Mouse (Mus musculus) adrenal gland, postnatal 10 days (tissue): ENCODE measurements around the gene Baiap2. TPM values are rescaled to one million over a fixed set of nuclear protein-coding genes. Genes with fewer than 3 reads are reported as not detected.

ENCODE experiments used
- DNase-seq: peaks from one replicate; pipeline ENCODE4 v3.0.0; 2021; ENCODE audit warnings: mixed read lengths
- long read RNA-seq, 2 experiments: library from polyadenylated mRNA; stranded (forward); transcript quantifications; one replicate each; pipeline ENCODE4 v2.0.0; 2021
- total RNA-seq, 2 experiments: library from RNA; stranded (reverse); gene quantifications; 2 replicates each; pipeline ENCODE4 v1.2.3; 2021

Baiap2 gene
- 10 to 100 TPM; 18.9 to 21.3 TPM for total RNA-seq
- long read RNA-seq, experiment 1, transcript Baiap2-201 (14 exons, 2,394 nt), result major isoform, 11 of 35 reads
- long read RNA-seq, experiment 1, transcript Baiap2-202 (14 exons, 3,518 nt), result minor isoform, 10 of 35 reads
- long read RNA-seq, experiment 1, partial matches to known transcripts, result 9 of 35 reads
- long read RNA-seq, experiment 1, other reads (novel, unspliced or antisense), result 3 of 35 reads
- long read RNA-seq, experiment 2, full-length matches to known transcripts, result 12 of 18 reads
- long read RNA-seq, experiment 2, partial matches to known transcripts, result 3 of 18 reads
- long read RNA-seq, experiment 2, other reads (novel, unspliced or antisense), result 3 of 18 reads

DNA sequence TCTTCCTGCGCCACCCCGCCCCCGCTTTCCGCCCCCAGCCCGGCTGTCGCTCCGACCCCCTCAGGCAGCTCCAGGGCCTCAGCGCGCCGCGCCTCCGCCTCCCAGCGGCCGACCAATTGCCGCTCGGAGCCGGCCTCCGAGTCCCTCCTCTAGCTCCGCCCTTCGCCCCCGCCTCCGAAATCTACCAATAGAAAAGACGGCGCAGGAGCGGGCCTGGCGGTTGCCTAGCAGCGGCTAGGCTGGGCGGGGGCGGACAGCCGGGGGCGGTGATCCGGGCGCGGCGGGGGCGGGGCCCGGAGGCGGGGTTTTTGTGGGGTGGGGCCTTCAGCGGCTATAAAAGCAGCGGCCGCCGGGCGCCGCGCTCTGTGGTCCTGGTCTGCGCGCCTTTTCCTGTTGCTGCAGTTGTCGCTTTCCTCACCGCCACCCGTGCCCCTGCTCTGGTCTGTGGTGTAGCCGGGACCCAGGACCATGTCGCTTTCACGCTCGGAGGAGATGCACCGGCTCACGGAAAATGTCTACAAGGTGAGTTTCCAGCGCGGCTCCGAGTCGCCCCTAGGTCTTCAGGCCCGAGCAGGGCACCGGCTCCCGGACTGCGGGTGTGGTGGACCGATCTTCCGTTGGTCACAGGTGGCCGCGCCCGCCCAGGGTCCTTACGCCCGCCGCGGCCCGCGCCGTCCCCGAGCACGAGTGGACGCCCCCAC lies at the start of gene Baiap2:
Gene Baiap2, plus strand, starts transcription at position 37 of the 701 bp plus-strand sequence.
- DNase-seq, result peak; percentile 100

DNA sequence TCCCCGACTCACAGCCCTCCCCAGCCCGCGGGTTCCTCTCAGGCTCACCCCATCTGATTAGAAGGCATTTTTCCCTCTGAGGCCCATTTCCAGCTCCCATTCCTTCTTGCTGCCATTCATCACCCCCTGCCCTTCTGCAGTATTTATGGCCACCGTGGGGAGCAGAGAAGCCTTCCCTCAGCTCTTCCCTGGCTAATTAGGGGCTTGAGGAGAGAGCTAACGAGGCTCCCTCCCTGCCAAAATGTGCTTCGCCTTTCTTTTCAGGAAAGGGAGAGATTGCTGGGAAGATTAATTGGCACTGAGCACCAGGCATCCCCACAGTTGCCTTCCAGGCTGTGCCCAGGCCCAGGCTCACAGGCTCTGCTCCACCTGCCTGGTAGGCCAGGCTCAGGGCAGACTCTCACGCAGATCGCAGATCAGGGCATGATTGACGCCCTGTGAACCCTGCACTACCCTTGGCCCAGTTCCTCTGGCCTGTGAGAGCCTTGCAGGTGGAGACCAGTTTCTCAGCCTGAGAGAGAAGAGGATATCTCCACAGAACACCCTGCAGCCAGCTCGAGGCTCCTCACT lies 48.8 kb upstream of the Baiap2 start:
- no peak for DNase-seq

DNA sequence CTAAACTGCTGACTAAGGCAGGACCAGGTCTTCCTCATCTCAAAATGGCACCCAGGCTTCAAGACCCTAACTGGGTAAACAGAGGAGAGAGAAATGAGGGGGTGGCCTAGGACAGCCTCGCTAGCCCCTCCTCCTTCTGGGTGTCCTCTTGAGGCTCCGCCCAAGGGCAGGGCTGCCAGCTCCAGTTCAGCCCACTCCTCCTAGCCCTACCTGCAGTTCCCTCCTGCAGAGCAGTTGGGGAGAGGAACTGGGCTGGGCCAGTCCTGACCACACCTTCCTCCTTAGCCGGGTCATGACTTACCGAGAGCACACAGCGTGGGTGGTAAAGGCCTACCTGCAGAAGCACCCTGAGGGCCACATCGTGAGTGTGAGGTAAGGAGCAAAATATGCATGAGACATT lies 47.9 kb upstream of the Baiap2 start:
- DNase-seq, result no peak

DNA sequence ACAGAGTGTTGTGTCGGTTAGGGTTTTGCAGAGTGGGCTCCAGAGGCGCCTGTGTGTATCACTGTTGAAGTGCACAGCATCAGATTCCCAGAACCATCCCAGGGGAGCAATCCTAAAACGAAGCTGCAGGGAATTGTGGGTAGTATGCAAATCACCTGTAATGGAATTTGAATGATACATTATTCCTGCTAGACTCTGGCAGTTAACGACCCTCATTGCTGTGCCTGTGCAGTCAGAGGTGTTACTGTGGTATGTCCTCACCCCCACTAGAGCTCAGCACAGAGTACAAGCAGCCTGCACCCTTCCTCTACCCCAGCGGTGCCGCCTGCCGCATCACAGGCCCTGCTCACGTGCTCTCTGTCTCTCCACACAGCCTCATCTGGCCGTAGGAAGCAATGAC lies 45.5 kb upstream of the Baiap2 start:
- DNase-seq, result no peak

DNA sequence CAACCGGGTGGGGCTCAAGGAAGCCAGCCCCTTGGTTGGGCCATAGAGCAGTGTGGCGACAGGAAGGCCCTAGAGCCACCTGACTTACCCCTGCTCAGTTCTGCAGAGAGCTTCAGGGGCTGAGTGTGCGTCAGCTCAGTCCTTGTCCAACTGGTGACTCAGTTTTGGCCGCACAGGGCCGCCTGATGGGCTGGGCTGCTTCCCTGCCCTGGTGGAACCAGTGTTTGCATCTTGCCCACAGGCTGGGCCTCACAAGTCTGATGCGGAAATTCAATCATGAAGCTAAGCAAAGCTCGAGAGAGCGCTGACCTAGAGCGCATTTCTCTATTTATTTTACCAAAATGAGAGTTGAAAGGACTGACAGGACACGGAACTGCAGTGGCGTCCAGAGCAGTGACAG lies 43.6 kb upstream of the Baiap2 start:
- no peak for DNase-seq

DNA sequence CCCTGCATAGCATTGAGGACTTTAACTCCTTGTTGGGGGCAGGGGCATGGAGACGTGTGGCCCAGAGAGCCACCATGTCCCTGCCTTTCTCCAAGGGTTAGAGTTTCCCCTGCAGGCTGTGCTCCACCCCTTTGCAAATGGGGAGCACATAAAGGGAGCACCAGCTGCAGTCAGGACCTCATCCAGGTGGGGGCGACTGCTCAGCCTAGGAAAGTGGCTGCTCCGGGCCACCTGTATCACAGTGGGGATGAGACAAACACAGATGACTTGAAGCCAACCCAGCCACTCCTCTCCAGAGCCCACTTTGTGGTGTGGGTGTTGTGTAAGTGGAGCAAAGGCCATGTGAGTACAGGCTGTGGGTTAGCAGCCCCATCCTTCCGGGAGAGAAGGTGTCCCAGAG lies 41.4 kb upstream of the Baiap2 start:
- DNase-seq, result no peak

DNA sequence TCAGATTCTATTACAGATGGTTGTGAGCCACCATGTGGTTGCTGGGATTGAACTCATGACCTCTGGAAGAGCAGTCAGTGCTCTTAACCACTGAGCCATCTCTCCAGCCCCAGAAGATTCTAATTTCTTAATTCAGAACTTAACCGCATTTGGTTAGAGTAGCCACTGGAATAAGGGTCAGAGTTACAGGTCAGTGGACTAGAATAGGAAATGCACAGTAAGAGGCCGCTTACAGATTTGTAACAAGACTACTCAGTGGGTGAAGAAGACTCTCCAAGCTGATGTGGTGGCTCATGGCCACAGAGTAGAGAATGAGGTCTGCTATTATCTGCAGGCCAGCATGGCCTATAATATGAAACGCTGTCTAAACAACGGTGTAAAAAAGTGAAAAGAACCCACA lies 39.7 kb upstream of the Baiap2 start:
- no peak for DNase-seq

DNA sequence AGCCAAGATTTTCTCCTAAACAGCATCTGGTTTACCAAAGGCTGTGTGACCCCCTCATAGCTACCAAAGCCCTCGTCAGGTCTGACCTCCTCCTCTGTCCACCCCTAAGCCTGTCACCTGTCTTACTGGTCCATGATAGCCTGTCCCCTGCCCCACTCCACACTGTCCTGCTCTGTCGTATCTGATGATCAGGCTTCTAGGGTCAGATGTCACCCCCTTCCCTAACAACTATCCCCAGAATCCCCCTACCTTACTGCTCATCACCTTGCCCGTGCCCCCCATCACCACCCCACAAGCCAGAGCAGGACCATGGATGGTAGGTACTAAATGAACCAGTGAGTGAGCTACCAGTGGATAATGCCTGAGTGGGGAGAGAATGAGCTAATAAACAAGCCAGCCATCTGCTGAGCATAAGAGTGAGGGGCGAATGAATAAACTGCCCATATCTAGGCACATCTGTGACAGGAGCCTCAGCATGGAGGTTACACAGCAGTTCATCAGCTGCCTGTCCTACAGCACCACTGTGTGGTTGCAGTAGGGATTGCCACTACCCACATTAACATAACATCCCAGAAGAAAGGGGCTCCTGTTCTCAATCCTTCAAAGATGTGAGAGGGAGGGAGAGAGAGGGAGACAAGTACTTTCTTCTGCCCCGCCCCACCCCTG lies 37.8 kb upstream of the Baiap2 start:
- peak; percentile 79 for DNase-seq

DNA sequence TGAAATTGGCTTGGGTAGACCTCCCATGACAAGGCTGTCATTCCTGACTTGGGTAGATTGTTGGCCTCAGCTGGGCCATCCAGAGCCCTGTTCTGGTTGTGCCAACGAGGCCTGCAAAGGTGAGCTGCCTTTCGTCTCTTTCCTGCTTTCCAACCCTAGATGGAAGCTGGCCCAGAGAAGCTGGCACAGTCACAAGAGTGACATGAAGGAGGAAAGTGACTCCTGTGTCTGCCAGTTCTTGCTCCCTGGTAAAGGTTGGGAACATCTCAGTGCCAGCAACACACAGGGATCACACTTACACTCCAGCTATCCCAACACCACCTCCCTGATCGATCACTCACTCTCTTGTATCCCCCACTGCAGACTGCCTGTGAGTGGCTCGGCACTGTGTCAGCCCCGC lies 36.8 kb upstream of the Baiap2 start:
- DNase-seq, result no peak

DNA sequence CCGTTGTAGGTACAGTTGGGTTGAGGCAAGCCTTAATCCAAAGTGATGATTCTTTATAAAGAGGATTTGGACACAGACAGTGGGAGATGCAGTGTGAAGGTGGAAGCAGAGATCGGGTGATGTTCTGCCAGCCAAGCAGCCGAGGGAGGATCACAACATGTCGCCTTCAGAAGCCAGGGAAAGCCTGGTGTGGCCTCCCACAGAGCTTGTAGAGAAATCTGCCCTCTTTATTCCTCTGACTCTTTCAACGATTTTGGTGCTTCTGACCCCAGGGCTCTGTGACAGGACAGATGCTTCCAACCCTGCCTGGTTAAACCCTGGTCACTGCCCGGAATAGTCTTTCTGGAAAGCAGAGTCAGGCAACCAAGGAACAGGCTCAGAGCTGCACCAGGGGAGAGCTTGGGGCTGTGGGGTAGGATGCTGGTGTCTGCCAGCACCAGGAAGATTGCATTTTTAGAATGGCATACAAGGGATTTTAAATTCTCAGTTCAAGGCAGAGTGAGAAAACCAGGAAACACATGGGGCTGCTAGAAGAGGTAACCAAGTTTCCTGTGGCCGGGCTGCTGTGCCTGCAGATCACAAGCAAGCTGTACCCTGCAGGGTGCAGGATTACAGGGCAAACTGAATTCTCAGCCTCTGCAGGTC lies 35.4 kb upstream of the Baiap2 start:
- DNase-seq, result no peak

DNA sequence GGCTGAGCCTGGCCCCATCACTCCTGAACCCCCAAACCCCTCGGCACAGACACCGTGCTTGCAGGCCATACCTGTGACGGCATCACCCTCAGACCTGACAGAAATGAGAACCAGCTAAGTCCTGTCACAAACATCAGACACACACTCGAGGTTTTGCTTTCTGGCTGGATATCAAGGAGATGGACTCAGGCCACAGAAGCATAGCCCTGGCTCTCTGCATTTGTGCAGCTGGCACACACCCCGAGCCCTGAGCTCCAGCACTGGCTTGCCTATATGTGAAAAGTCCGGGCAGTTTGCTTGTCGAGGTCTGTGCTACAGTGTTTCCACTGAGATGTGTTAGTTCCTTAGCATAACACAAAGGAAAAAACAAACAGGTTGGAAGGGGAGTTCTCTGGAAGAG lies 34.9 kb upstream of the Baiap2 start:
- no peak for DNase-seq

DNA sequence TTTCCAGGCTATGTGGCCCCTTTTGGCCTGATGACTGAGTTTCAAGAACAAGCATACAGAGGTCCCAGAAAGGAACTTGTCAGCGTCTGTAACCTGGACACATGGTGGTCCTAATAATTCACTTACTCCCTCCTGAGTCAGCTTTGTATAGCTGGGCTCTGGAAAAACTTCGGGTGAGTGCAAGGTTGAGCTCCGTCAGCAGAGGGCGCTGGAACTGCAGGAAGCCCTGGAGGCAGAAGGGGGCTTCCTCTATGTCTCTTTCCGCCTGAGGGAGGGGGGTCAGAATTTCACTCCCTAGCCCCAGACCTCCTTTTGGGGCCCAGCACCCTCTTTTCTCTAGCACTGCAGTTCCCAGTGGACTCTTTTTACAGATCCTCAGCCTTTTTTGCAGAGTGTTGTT lies 33.1 kb upstream of the Baiap2 start:
- peak; percentile 86 for DNase-seq

DNA sequence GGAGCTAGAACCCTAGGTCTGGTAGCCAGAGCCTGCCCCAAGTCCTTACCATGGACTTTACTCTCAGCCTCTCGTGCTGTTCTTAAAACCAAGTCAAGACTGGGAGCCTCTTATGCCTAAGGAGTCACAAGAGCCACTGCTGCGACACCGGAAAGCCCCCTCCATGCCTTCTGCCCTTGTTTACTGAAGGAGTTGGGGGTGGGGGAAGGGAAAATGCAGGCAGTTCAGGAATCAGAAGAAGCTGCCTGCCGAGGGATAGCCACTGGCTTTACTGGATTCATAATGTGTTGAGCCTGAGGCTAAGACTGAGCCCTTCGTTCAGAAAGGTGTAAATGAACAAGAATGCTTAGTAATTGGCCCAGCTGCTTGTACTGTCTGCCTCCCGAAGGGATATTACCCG lies 29.7 kb upstream of the Baiap2 start:
- no peak for DNase-seq

DNA sequence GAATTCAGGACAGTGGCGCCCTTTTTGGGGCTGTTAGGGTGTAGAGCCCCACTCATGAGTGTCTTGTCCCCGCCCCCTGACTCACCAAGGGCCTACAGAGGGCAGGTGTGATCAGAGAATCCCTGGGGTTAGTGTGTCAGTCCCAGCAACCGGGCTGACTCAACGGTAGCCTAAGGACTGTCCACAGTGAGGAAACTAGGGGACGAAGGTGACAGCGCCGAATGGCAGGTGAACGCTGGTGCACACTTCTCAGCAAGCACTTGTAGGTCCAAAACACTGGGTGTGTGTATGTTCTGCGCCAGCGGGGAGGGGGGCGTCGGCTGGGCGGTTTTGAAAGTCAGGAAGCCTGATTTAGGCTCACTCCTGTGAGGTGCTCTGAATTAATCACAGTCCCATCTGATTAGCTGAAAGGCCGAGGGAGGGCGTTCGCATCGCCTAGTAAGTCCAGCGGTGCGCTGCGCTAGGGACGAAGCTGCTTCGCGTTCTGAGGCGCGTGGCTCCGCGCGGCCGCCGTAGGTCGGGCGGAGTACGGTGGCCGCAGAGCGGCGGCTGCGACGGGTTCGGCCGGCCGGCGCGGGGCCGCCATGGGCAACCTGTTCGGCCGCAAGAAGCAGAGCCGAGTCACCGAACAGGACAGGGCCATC lies 29.1 kb upstream of the Baiap2 start, which contains the start of gene Chmp6:
Gene Chmp6, plus strand, starts transcription at position 151 of the 644 bp plus-strand sequence.
- peak; percentile 97 for DNase-seq

DNA sequence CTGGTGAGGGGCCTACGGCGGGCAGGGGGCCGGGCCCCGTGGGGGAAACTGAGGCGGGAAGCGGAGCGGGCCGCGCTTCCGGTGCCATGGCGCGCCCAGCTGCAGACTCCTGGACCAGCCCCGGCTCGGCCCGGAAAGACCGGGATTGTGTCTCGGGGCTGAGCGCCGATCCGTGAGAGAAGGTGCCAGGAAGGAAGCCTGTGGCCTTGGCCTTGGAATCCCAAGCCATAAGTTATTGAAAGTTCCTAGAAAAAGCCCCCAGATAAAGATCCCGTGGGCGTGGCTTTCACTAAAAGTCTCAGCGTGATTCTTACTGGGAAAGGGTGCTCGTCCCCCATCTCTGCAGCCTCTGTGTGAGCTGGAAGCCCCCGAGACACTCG lies 28.6 kb upstream of the Baiap2 start:
- DNase-seq, result no peak

DNA sequence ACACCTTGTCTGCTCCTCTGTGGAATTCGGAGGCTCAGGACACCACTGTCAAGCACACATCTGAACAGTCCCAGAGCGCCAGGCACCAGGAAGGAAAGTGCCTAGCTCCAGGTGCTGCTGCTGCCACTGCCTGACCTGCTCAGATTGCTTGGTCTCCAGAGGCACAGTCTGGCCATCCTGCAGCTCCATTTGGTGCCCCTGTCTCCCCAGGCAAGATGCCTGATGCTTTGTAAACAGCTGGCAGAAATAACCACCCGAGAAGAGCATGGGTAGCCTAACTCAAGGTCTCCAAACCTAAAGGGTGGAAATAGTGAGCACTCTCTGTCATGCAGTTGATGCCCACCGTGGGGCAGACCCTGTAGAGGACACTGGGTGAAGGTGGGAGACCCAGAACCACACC lies 28.2 kb upstream of the Baiap2 start:
- DNase-seq, result no peak

DNA sequence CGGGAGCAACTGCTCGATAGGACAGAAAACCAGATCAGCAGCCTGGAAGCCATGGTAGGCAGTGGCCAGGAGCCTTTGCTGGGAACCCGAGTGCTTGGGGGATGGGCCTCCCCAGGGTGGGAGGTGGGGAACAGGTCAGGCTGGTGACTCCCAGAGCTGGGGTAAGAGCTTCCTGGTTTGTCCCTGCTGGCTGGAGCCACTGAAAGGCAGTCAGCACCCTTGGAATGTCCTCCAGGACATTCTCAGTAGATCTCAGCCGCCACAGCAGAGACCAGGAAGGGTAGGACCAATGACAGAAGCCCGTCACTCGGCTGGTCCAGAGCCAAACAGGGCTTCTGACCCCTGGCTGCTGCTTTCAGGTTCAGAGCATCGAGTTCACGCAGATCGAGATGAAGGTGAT lies 26.9 kb upstream of the Baiap2 start:
- no peak for DNase-seq

DNA sequence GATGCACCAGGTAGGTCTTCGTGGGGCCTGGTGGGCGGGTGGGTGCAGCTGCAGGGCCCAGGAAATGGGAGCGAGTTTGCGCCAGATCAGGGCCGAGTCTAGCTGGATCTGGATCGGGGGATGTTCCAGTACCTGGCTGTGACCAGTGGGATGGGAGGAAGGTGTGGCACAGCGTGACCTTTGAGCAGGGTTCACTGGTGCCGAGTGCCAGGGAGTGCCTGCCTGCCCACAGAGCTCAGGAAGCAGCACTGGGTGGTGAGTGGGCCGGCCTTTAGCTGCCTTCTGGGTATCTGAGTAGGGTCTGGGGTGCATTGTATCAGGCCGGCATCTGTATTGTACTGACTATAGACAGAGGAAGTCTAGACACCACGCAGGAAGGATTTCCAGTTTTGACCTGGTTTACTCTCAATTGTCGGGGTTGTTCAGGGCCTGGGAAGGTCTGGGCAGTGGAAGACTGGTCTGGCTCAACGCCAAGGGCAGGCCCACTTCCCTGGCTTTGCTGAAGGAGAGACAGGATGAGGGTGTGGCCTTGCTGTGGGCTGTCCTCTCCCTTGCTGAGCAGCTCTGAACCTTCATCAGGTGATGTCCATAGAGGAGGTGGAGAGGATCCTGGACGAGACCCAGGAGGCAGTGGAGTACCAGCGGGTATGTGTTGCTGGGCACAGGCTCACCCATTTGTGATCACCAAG lies 26.3 kb upstream of the Baiap2 start:
- DNase-seq, result peak; percentile 63

DNA sequence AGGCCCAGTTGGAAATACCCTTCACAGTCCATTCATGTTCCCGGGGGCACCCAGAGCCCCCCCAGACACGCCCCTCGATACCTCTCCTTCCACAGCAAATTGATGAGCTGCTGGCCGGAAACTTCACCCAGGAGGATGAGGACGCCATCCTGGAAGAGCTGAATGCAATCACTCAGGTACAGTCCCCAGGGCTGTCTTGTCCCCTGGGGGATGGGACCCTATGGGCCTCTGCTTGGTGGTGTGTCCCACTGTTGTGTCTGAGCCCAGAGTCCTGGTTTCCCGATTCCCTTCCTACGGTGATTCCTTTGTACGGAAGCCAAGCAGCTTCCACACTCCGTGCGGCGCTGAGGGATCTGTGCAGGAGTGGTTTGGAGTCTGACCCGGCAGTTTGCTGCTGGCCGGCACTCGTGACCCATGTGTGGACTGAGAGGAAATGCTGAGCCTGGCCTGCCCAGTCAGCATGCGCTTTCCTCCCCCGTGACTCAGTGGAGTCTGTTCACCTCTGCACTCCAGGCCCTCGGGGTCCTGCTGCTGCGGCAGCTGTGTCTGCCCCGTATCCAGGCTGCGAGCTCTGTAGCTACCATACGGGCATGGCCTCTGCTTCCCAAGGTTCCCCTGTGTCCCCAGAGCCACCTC lies 25.6 kb upstream of the Baiap2 start:
- no peak for DNase-seq

DNA sequence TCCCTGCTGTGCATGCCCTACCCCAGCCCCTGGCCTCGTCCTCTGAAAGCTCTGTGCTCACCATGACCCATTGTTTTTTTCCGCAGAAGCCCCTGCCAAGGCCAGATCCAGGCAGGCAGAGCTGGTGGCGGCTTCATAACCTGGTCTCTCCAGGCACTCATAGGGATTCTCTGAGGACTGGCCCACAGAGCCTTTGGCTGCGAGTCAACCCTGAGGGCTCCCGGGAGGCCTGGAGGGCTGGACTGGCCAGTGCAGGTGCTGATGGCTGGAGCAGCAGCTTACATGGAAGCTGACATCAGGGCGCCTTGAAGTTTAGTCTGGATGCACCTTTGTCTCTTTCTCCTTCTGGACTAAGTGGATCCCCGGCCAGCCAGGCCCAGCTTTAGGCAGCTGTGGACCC lies 24.0 kb upstream of the Baiap2 start:
- DNase-seq, result peak; percentile 69

DNA sequence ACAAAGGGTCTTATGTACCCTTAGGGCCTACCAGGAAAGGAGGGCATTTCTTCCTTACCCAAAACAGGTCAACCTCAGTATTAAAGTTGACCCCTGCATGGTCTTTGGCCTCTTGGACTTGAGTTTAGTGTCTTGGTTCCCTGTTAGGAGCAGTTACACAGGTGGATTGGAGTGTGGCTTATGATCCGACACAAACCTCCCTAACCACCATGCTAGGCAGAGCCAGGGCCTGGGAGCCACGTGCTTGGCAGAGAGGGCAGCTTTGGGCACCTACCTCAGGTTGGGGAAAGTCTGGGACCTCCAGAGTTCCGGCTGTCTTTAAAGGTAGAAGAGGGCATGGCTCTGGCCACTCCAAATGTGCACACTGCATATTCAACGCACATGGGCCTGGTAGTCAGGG lies 23.1 kb upstream of the Baiap2 start:
- DNase-seq, result no peak
